Mouse (Mus musculus): ENCODE data around the gene Ssr2. TPM values are rescaled to one million over a fixed set of nuclear protein-coding genes. Genes with fewer than 3 reads are reported as not detected.
"Not testable (repeated sequence)": the region's sequence is repeated elsewhere in the genome, so short reads cannot be mapped to it uniquely, and the experiment has no call there.

Ssr2 gene
- total and polyA plus RNA-seq, 2 experiments from 2014 or later, result 196 to 236 TPM

DNA sequence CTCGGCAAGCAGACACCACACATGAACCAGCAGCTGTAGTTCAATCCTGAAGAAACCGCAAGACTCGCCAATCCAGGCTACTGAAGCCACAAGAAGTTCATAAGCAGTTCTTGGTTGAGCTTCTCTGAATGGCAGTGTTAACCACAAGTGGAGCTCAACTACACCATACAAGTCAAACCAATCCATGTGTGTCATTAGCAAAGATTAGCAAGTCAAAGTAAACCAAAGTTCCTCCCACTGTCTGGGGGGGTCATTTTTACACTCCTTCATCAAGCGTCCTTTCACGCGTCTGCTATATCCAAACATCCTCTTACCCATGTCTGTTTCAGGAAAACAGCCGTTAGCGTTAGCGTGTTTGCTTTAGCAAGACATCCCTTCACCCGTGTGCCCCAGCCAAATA, 5.3 kb upstream of the Ssr2 start:
- DNase-seq (ENCODE audit: low spot score) (no peak), ATAC-seq (ENCODE audit: low FRiP score) (no peak)
- peaks cover 41% of the 10 kb centered on the region for H3K36me3 ChIP-seq (ENCODE audit: insufficient read depth, low read length)
- H3K27me3 ChIP-seq (ENCODE audit: insufficient read depth, low read length), result no peaks in the 10 kb centered on the region
- H3K4me2 ChIP-seq (ENCODE audit: low read depth, low read length, poor library complexity, severe bottlenecking), result no peak overlapping the region
- no peak overlapping the region for H3K9ac ChIP-seq (replicated peaks; ENCODE audit: low read length, poor library complexity, severe bottlenecking)
- H3K9me3 ChIP-seq (ENCODE audit: low read length), result no peaks in the 10 kb centered on the region
- no peak overlapping the region for H3K27ac ChIP-seq (ENCODE audit: low read depth, low read length)
- no peak overlapping the region for H3K4me3 ChIP-seq (ENCODE audit: low read depth, low read length)
- no peaks in the 10 kb centered on the region for H3K4me1 ChIP-seq (ENCODE audit: insufficient read depth, low read length)
- no peak for TF ChIP-seq CTCF (IDR thresholded peaks at IDR 0.05)
- 93% methylated on average over 10 of the region's 10 CpGs for WGBS

DNA sequence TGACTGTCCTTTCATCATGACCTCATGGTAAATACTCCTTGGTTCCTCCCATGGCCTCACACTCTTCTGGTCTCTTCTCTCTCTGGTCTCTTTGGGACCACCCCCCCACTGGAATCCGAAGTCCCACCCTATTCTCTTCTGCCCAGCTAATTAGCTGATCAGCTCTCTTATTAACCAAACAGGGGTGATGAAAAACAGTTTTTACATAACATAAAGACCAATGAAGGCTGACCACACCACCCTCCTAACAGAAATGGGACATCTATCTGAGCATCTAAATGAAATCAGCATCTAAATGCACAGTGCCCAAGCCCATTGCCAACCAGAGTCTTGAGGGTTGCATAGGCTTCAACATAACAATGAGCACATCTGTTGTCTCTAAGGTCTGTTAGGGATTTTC, 3.8 kb upstream of the Ssr2 start:
- H3K27ac ChIP-seq (ENCODE audit: low read depth, low read length), result no peak overlapping the region
- H3K36me3 ChIP-seq (ENCODE audit: insufficient read depth, low read length), result peaks cover 28% of the 10 kb centered on the region
- TF ChIP-seq CTCF (IDR thresholded peaks at IDR 0.05), result no peak
- no peak for ATAC-seq (ENCODE audit: low FRiP score)
- no peaks in the 10 kb centered on the region for H3K9me3 ChIP-seq (ENCODE audit: low read length)
- WGBS, result 83% methylated on average over 1 of the region's 1 CpGs
- no peak for DNase-seq (ENCODE audit: low spot score)
- H3K4me3 ChIP-seq (ENCODE audit: low read depth, low read length), result no peak overlapping the region
- H3K9ac ChIP-seq (replicated peaks; ENCODE audit: low read length, poor library complexity, severe bottlenecking), result no peak overlapping the region
- no peaks in the 10 kb centered on the region for H3K27me3 ChIP-seq (ENCODE audit: insufficient read depth, low read length)
- H3K4me1 ChIP-seq (ENCODE audit: insufficient read depth, low read length), result no peaks in the 10 kb centered on the region
- no peak overlapping the region for H3K4me2 ChIP-seq (ENCODE audit: low read depth, low read length, poor library complexity, severe bottlenecking)

DNA sequence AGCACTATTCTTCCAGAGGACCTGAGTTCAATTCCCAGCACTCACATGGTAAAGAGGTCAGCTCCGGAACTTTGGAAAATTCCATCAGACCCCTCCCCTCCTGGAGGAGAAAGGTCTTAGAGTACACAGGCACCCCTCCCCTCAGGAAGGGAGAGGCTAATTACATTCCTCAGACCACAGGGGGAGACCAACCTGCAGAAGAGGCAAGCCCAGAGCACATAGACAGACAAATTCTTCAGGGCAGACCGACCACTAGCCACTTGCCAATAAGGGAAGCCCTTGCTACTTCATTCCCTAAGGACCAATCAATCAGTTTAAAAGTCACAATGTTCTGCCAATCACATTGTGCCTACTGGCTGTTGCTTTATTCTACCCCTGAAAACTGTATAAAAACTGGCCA, 2.8 kb upstream of the Ssr2 start:
- Histone ChIP-seq H3K27me3 (ENCODE audit: insufficient read depth, low read length) (no peaks in the 10 kb centered on the region), H3K4me3 (ENCODE audit: low read depth, low read length) (no peak overlapping the region), H3K9ac (replicated peaks; ENCODE audit: low read length, poor library complexity, severe bottlenecking) (no peak overlapping the region), H3K9me3 (ENCODE audit: low read length) (no peaks in the 10 kb centered on the region), H3K4me2 (ENCODE audit: low read depth, low read length, poor library complexity, severe bottlenecking) (no peak overlapping the region), H3K36me3 (ENCODE audit: insufficient read depth, low read length) (peaks cover 21% of the 10 kb centered on the region), H3K27ac (ENCODE audit: low read depth, low read length) (no peak overlapping the region), H3K4me1 (ENCODE audit: insufficient read depth, low read length) (no peaks in the 10 kb centered on the region)
- TF ChIP-seq CTCF (IDR thresholded peaks at IDR 0.05), result no peak
- WGBS, result 89% methylated on average over 2 of the region's 2 CpGs
- no peak for DNase-seq (ENCODE audit: low spot score)
- no peak for ATAC-seq (ENCODE audit: low FRiP score)

DNA sequence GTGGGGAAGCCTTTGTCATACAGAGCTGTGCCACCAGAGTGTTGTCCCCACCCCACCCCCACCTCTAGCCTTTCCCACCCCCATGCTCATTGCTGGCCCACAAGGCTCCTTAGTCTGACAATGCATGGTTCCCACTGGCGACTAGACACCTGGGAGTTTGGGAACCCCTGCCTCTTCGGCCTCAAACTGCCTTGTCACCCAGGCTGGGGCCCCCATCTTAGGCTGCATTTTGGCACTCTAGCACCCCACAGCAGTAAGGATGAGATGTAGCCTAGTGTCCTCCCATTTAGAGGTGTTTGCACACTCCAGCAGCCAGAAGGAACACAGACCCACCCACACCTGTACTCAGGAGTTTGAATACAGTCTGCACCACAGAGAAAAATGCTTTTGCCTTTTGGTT, 1.9 kb upstream of the Ssr2 start:
- TF ChIP-seq CTCF (IDR thresholded peaks at IDR 0.05), result no peak
- no peak for DNase-seq (ENCODE audit: low spot score)
- WGBS, result 92% methylated on average over 2 of the region's 2 CpGs
- H3K27ac ChIP-seq (ENCODE audit: low read depth, low read length), result no peak overlapping the region
- H3K4me3 ChIP-seq (ENCODE audit: low read depth, low read length), result no peak overlapping the region
- ATAC-seq (ENCODE audit: low FRiP score), result no peak
- H3K9ac ChIP-seq (replicated peaks; ENCODE audit: low read length, poor library complexity, severe bottlenecking), result no peak overlapping the region
- H3K4me1 ChIP-seq (ENCODE audit: insufficient read depth, low read length), result no peaks in the 10 kb centered on the region
- H3K4me2 ChIP-seq (ENCODE audit: low read depth, low read length, poor library complexity, severe bottlenecking), result no peak overlapping the region
- H3K27me3 ChIP-seq (ENCODE audit: insufficient read depth, low read length), result no peaks in the 10 kb centered on the region
- peaks cover 12% of the 10 kb centered on the region for H3K36me3 ChIP-seq (ENCODE audit: insufficient read depth, low read length)
- no peaks in the 10 kb centered on the region for H3K9me3 ChIP-seq (ENCODE audit: low read length)

DNA sequence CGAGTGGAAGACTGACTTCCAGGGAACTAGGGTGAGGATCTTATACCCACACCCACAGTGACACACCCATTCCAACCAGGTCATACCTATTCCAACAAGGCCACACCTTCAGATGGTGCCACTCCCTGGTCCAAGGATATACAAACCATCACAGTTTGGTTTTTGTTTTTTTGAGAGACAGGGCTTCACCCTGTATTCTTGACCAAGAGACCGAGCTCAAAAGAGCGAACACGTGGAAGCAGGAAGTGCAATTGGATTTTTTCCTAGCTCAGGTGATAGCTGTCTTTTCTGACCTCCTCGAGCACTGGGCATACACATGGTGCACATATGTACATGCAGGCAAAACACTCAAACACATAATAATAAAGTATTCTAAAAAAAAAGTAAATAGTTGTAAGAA, 2.2 kb downstream of the Ssr2 start:
- not testable (repeated sequence) for H3K36me3 ChIP-seq (ENCODE audit: insufficient read depth, low read length); H3K9me3 ChIP-seq (ENCODE audit: low read length); ATAC-seq (ENCODE audit: low FRiP score); H3K27ac ChIP-seq (ENCODE audit: low read depth, low read length); H3K9ac ChIP-seq (replicated peaks; ENCODE audit: low read length, poor library complexity, severe bottlenecking); H3K4me3 ChIP-seq (ENCODE audit: low read depth, low read length); DNase-seq (ENCODE audit: low spot score); H3K4me2 ChIP-seq (ENCODE audit: low read depth, low read length, poor library complexity, severe bottlenecking); H3K4me1 ChIP-seq (ENCODE audit: insufficient read depth, low read length); H3K27me3 ChIP-seq (ENCODE audit: insufficient read depth, low read length)
- 83% methylated on average over 5 of the region's 5 CpGs for WGBS

DNA sequence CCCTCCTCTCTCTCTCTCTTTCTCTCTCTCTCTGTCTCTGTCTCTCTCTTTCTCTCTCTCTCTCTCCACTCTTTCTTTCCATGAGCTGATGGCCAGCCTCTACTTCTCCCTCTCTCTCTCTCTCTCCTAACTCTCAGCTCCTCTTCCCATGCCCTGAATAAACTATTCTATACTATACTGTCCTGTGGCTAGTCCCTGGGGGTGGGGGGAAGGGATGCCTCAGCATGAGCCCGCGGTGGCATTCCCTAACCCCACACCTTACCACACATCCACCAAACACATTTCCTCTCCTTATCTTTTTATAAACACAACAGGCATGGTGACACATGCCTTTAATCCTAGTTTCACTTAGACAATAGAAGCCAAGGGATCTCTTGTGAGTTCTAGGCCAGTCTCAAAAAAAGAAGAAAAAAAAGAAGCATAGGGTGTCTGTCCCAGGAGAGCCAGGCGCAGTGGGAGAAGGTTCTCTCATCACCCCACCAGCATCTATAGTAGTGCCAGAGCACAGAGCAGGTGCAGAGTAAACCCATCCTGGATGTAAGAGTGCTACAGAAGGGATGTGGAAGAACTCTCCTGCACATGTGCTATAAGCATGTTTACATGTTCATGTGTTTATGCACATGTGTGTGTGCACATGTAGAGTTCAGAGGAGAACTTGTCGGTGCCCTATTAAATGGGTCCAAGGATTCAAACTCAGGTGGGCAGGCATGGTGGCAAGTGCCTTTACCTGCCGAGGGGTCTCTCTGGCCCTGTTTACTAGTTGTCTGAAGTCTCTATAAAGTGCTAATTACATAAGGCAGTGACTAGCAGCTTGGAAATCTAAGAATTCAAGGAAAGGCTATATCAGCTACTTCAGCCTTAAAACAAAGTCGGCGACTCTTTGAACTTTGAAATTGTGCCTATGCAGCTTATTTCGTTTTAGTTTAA, 3.1 kb downstream of the Ssr2 start:
- no peak for TF ChIP-seq CTCF (IDR thresholded peaks at IDR 0.05)
- peak overlapping the region; percentile 85 for H3K4me3 ChIP-seq (ENCODE audit: low read depth, low read length)
- WGBS, result 50% methylated on average over 8 of the region's 8 CpGs
- no peak overlapping the region for H3K9ac ChIP-seq (replicated peaks; ENCODE audit: low read length, poor library complexity, severe bottlenecking)
- H3K27me3 ChIP-seq (ENCODE audit: insufficient read depth, low read length), result no peaks in the 10 kb centered on the region
- no peaks in the 10 kb centered on the region for H3K9me3 ChIP-seq (ENCODE audit: low read length)
- no peak overlapping the region for H3K27ac ChIP-seq (ENCODE audit: low read depth, low read length)
- H3K4me1 ChIP-seq (ENCODE audit: insufficient read depth, low read length), result peaks cover 5% of the 10 kb centered on the region; the same call in 1 of the 2 replicates
- ATAC-seq (ENCODE audit: low FRiP score), result no peak
- peak overlapping the region; percentile 64 for H3K4me2 ChIP-seq (ENCODE audit: low read depth, low read length, poor library complexity, severe bottlenecking)
- peaks cover 5% of the 10 kb centered on the region; the same call in 1 of the 2 replicates for H3K36me3 ChIP-seq (ENCODE audit: insufficient read depth, low read length)
- DNase-seq (ENCODE audit: low spot score), result no peak
